Mouse (Mus musculus) liver, embryonic 13.5 days (tissue): ENCODE data around the gene Serpina7. TPM values are rescaled to one million over a fixed set of nuclear protein-coding genes. Genes with fewer than 3 reads are reported as not detected.

Experiments
- ATAC-seq: fragments of 200-750 bp; cut with Nextera tagmentation; 2 replicates; pipeline ENCODE4 v1.8.0; 2017; ENCODE audit warnings: low read depth, mild to moderate bottlenecking, moderate number of reproducible peaks, moderate library complexity
- DNase-seq: peaks from one replicate; pipeline ENCODE4 v3.0.0; 2022
- H3K27ac ChIP-seq: fragments of 300-500 bp; sonication (generic); 2 replicates; pipeline ENCODE4 v1.5.1; 2015; ENCODE audit warnings: moderate library complexity, mild to moderate bottlenecking, inconsistent platforms
- H3K27me3 ChIP-seq: fragments of 300-500 bp; sonication (generic); 2 replicates; pipeline ENCODE4 v1.6.1; 2015; ENCODE audit warnings: mild to moderate bottlenecking, inconsistent platforms
- H3K36me3 ChIP-seq: fragments of 300-500 bp; sonication (generic); 2 replicates; pipeline ENCODE4 v1.6.1; 2015; ENCODE audit warnings: mild to moderate bottlenecking, inconsistent platforms
- H3K4me1 ChIP-seq: fragments of 300-500 bp; sonication (generic); replicated peaks from 2 replicates; pipeline ENCODE4 v1.6.1; 2015; ENCODE audit warnings: inconsistent platforms
- H3K4me2 ChIP-seq: fragments of 300-500 bp; sonication (generic); 2 replicates; pipeline ENCODE4 v1.6.1; 2015; ENCODE audit warnings: inconsistent platforms, mild to moderate bottlenecking, moderate library complexity
- H3K4me3 ChIP-seq: fragments of 300-500 bp; sonication (generic); replicated peaks from 2 replicates; pipeline ENCODE4 v1.5.1; 2015; ENCODE audit warnings: mild to moderate bottlenecking, inconsistent platforms
- H3K9ac ChIP-seq: fragments of 300-500 bp; sonication (generic); 2 replicates; pipeline ENCODE4 v1.6.1; 2015; ENCODE audit warnings: mild to moderate bottlenecking, inconsistent platforms
- H3K9me3 ChIP-seq: fragments of 300-500 bp; sonication (generic); replicated peaks from 2 replicates; pipeline ENCODE4 v1.6.1; 2016; ENCODE audit warnings: inconsistent platforms
- WGBS: fragments of 180-500 bp; shearing (Covaris S2); methylation state at CpG from one replicate; pipeline ENCODE4 v1.1.7; 2015; ENCODE audit not compliant: insufficient replicate concordance; 5-methylcytosine and 5-hydroxymethylcytosine counted together
- polyA plus RNA-seq: library from polyadenylated mRNA; unstranded; fragments of >200 nt; fragmentation: Nextera tagmentation; extraction: Ambion mirVana; gene quantifications from 2 replicates; pipeline ENCODE4 v1.2.1, GENCODE M21; 2015

Serpina7 gene
- polyA plus RNA-seq: 3.6 and 4.2 TPM in 2 replicates

GRCm38 (mm10) chrX:139085077-139085476 lies at the start of gene Serpina7:
Serpina7 (minus strand) TSS chrX:139085236.
- Histone ChIP-seq H3K36me3 (no peaks in the 10 kb centered on the region), H3K9me3 (no peaks in the 10 kb centered on the region), H3K27ac (no peak within 1 kb of the TSS), H3K9ac (no peak within 1 kb of the TSS), H3K27me3 (no peaks in the 10 kb centered on the region), H3K4me1 (no peaks in the 10 kb centered on the region), H3K4me2 (no peak within 1 kb of the TSS), H3K4me3 (no peak within 1 kb of the TSS)
- DNase-seq (no peak), ATAC-seq (no peak)

GRCm38 (mm10) chrX:139134031-139134430 lies 49.0 kb upstream of the Serpina7 start:
- no peaks in the 10 kb centered on the region for H3K36me3 ChIP-seq
- no peaks in the 10 kb centered on the region for H3K4me1 ChIP-seq
- H3K27ac ChIP-seq: no peak overlapping the region
- WGBS: 48% methylated on average over 4 of the region's 4 CpGs
- no peak for DNase-seq
- no peak overlapping the region for H3K4me3 ChIP-seq
- no peak for ATAC-seq
- H3K9me3 ChIP-seq: no peaks in the 10 kb centered on the region
- no peak overlapping the region for H3K4me2 ChIP-seq
- H3K9ac ChIP-seq: no peak overlapping the region
- no peaks in the 10 kb centered on the region for H3K27me3 ChIP-seq

- WGBS: 48% methylated on average over 1 of the region's 1 CpGs
- H3K4me2 ChIP-seq: no peak overlapping the region
Measured at GRCm38 (mm10) chrX:139097197-139097596, 12.2 kb upstream of the Serpina7 start.

GRCm38 (mm10) chrX:139085943-139086342 lies 907 bp upstream of the Serpina7 start, which contains the start of gene 4930513O06Rik:
4930513O06Rik (plus strand) TSS chrX:139086243.
- Histone ChIP-seq H3K36me3 (no peaks in the 10 kb centered on the region), H3K27ac (no peak within 1 kb of the TSS), H3K9me3 (no peaks in the 10 kb centered on the region), H3K27me3 (no peaks in the 10 kb centered on the region), H3K4me1 (no peaks in the 10 kb centered on the region), H3K9ac (no peak within 1 kb of the TSS), H3K4me3 (no peak within 1 kb of the TSS), H3K4me2 (no peak within 1 kb of the TSS)
- no peak for ATAC-seq
- 58% methylated on average over 1 of the region's 1 CpGs for WGBS
- DNase-seq: no peak

More at GRCm38 (mm10) chrX:139097197-139097596, 12.2 kb upstream of the Serpina7 start:
- Histone ChIP-seq H3K27me3 (no peaks in the 10 kb centered on the region), H3K27ac (no peak overlapping the region), H3K9ac (no peak overlapping the region), H3K4me1 (no peaks in the 10 kb centered on the region), H3K4me3 (no peak overlapping the region), H3K9me3 (no peaks in the 10 kb centered on the region), H3K36me3 (no peaks in the 10 kb centered on the region)
- ATAC-seq: no peak
- no peak for DNase-seq

- no peak overlapping the region for H3K4me2 ChIP-seq
- no peaks in the 10 kb centered on the region for H3K27me3 ChIP-seq
- DNase-seq (no peak), ATAC-seq (no peak)
- no peak overlapping the region for H3K4me3 ChIP-seq
- no peaks in the 10 kb centered on the region for H3K9me3 ChIP-seq
- no peaks in the 10 kb centered on the region for H3K4me1 ChIP-seq
- H3K9ac ChIP-seq: no peak overlapping the region
- no peak overlapping the region for H3K27ac ChIP-seq
- no peaks in the 10 kb centered on the region for H3K36me3 ChIP-seq
- 68% methylated on average over 2 of the region's 2 CpGs for WGBS
Measured at GRCm38 (mm10) chrX:139078493-139078892, 6.5 kb downstream of the Serpina7 start.

- DNase-seq (no peak), ATAC-seq (no peak)
- Histone ChIP-seq H3K9ac (no peak overlapping the region), H3K36me3 (no peaks in the 10 kb centered on the region), H3K27me3 (no peaks in the 10 kb centered on the region), H3K4me1 (no peaks in the 10 kb centered on the region), H3K9me3 (no peaks in the 10 kb centered on the region), H3K4me2 (no peak overlapping the region), H3K27ac (no peak overlapping the region), H3K4me3 (no peak overlapping the region)
- 54% methylated on average over 5 of the region's 5 CpGs for WGBS
Measured at GRCm38 (mm10) chrX:139064078-139064477, 21.0 kb downstream of the Serpina7 start.

GRCm38 (mm10) chrX:139053149-139053548 lies 31.9 kb downstream of the Serpina7 start:
- ATAC-seq (no peak), DNase-seq (no peak)
- no peaks in the 10 kb centered on the region for H3K4me1 ChIP-seq
- no peak overlapping the region for H3K4me2 ChIP-seq
- WGBS: 70% methylated on average over 1 of the region's 1 CpGs
- no peaks in the 10 kb centered on the region for H3K27me3 ChIP-seq
- H3K9ac ChIP-seq: no peak overlapping the region
- H3K4me3 ChIP-seq: no peak overlapping the region
- H3K9me3 ChIP-seq: no peaks in the 10 kb centered on the region
- H3K36me3 ChIP-seq: no peaks in the 10 kb centered on the region
- no peak overlapping the region for H3K27ac ChIP-seq

GRCm38 (mm10) chrX:139051976-139052375 lies 33.1 kb downstream of the Serpina7 start:
- 54% methylated on average over 1 of the region's 1 CpGs for WGBS
- H3K36me3 ChIP-seq: no peaks in the 10 kb centered on the region
- no peak overlapping the region for H3K9ac ChIP-seq
- no peak overlapping the region for H3K4me2 ChIP-seq
- no peak for ATAC-seq
- H3K27ac ChIP-seq: no peak overlapping the region
- no peak overlapping the region for H3K4me3 ChIP-seq
- no peaks in the 10 kb centered on the region for H3K9me3 ChIP-seq
- H3K27me3 ChIP-seq: no peaks in the 10 kb centered on the region
- no peak for DNase-seq
- H3K4me1 ChIP-seq: no peaks in the 10 kb centered on the region

GRCm38 (mm10) chrX:139041148-139041547 lies 43.9 kb downstream of the Serpina7 start:
- Histone ChIP-seq H3K9ac (no peak overlapping the region), H3K36me3 (no peaks in the 10 kb centered on the region), H3K27me3 (no peaks in the 10 kb centered on the region), H3K4me1 (no peaks in the 10 kb centered on the region), H3K4me2 (no peak overlapping the region), H3K27ac (no peak overlapping the region), H3K9me3 (no peaks in the 10 kb centered on the region), H3K4me3 (no peak overlapping the region)
- no peak for DNase-seq
- WGBS: 61% methylated on average over 1 of the region's 1 CpGs
- no peak for ATAC-seq

- no peak overlapping the region for H3K4me3 ChIP-seq
- DNase-seq: no peak
- ATAC-seq: peak; percentile 36
- H3K4me2 ChIP-seq: no peak overlapping the region
- no peaks in the 10 kb centered on the region for H3K9me3 ChIP-seq
- no peak overlapping the region for H3K27ac ChIP-seq
- H3K27me3 ChIP-seq: no peaks in the 10 kb centered on the region
- WGBS: 55% methylated on average over 2 of the region's 2 CpGs
- no peaks in the 10 kb centered on the region for H3K4me1 ChIP-seq
- no peaks in the 10 kb centered on the region for H3K36me3 ChIP-seq
- H3K9ac ChIP-seq: no peak overlapping the region
Measured at GRCm38 (mm10) chrX:139039314-139039713, 45.7 kb downstream of the Serpina7 start.

- no peak for DNase-seq
- 63% methylated on average over 1 of the region's 1 CpGs for WGBS
Measured at GRCm38 (mm10) chrX:139037666-139038065, 47.4 kb downstream of the Serpina7 start.

More at GRCm38 (mm10) chrX:139037666-139038065, 47.4 kb downstream of the Serpina7 start:
- no peak overlapping the region for H3K4me2 ChIP-seq
- H3K27ac ChIP-seq: no peak overlapping the region
- H3K36me3 ChIP-seq: no peaks in the 10 kb centered on the region
- no peak for ATAC-seq
- no peaks in the 10 kb centered on the region for H3K9me3 ChIP-seq
- H3K27me3 ChIP-seq: no peaks in the 10 kb centered on the region
- no peak overlapping the region for H3K4me3 ChIP-seq
- no peaks in the 10 kb centered on the region for H3K4me1 ChIP-seq
- H3K9ac ChIP-seq: no peak overlapping the region
